Mouse (Mus musculus): ENCODE data around the gene Thy1. TPM values are rescaled to one million over a fixed set of nuclear protein-coding genes. Genes with fewer than 3 reads are reported as not detected.

Gene Thy1
- polyA plus RNA-seq, 1 experiment from 2014 or later, result 2.2 TPM

Other genes starting within 250 kb of the Thy1 start
- 69.9 and 74.9 TPM in 2 replicates for gene Usp2, start 23.6 kb downstream of the Thy1 start, polyA plus RNA-seq (2015; fragmentation: Nextera tagmentation; extraction: Ambion mirVana)
- not detected in 2 replicates for gene Mfrp, start 58.3 kb downstream of the Thy1 start, polyA plus RNA-seq (2015; fragmentation: Nextera tagmentation; extraction: Ambion mirVana)
- 3.8 TPM in 2 replicates for gene C1qtnf5, start 63.9 kb downstream of the Thy1 start, polyA plus RNA-seq (2015; fragmentation: Nextera tagmentation; extraction: Ambion mirVana)
- gene Gm49380, start 70.1 kb downstream of the Thy1 start, polyA plus RNA-seq (2015; fragmentation: Nextera tagmentation; extraction: Ambion mirVana), result 0.05 and 0.13 TPM in 2 replicates
- gene Rnf26, start 70.1 kb downstream of the Thy1 start, polyA plus RNA-seq (2015; fragmentation: Nextera tagmentation; extraction: Ambion mirVana), result 28.7 and 39.9 TPM in 2 replicates
- gene Mcam, start 91.1 kb downstream of the Thy1 start, polyA plus RNA-seq (2015; fragmentation: Nextera tagmentation; extraction: Ambion mirVana), result 93.4 and 102 TPM in 2 replicates
- gene Cbl, start 190.7 kb downstream of the Thy1 start, polyA plus RNA-seq (2015; fragmentation: Nextera tagmentation; extraction: Ambion mirVana), result 10.7 and 14.8 TPM in 2 replicates
- gene Ccdc153, start 197.3 kb downstream of the Thy1 start, polyA plus RNA-seq (2015; fragmentation: Nextera tagmentation; extraction: Ambion mirVana), result 0.28 and 0.52 TPM in 2 replicates
- gene Pdzd3, start 208.1 kb downstream of the Thy1 start, polyA plus RNA-seq (2015; fragmentation: Nextera tagmentation; extraction: Ambion mirVana), result 0.13 TPM in 1 of 2 replicates, not detected in the other
- 7.3 and 9.2 TPM in 2 replicates for gene Nlrx1, start 225.2 kb downstream of the Thy1 start, polyA plus RNA-seq (2015; fragmentation: Nextera tagmentation; extraction: Ambion mirVana)
- gene Abcg4, start 245.2 kb downstream of the Thy1 start, polyA plus RNA-seq (2015; fragmentation: Nextera tagmentation; extraction: Ambion mirVana), result 1.5 and 2.8 TPM in 2 replicates

Data from heart, embryonic 15.5 days (tissue).